Mouse (Mus musculus) liver, embryonic 11.5 days (tissue): Measurements from ENCODE around the gene Myh14. TPM values are rescaled to one million over a fixed set of nuclear protein-coding genes. Genes with fewer than 3 reads are reported as not detected.

Experiments used
- ATAC-seq: fragments of 200-750 bp; cut with Nextera tagmentation; replicated peaks from 2 replicates; pipeline ENCODE4 v1.8.0; 2017; ENCODE audit warnings: moderate number of reproducible peaks, mild to moderate bottlenecking, moderate TSS enrichment, moderate library complexity; ENCODE audit not compliant: low FRiP score
- DNase-seq: peaks from one replicate; pipeline ENCODE4 v3.0.0-alpha.2; 2017; ENCODE audit warnings: low spot score
- H3K27ac ChIP-seq: fragments of 300-500 bp; sonication (generic); 2 replicates; pipeline ENCODE4 v1.5.1; 2014; ENCODE audit warnings: mild to moderate bottlenecking, low read depth, low read length, control low read depth
- H3K27me3 ChIP-seq: fragments of 300-500 bp; sonication (generic); replicated peaks from 2 replicates; pipeline ENCODE4 v1.6.1; 2014; ENCODE audit warnings: low read length, mixed read lengths; ENCODE audit not compliant: control insufficient read depth, insufficient read depth
- H3K36me3 ChIP-seq: fragments of 300-500 bp; sonication (generic); 2 replicates; pipeline ENCODE4 v1.6.1; 2014; ENCODE audit warnings: mild to moderate bottlenecking, low read length, moderate library complexity, mixed read lengths; ENCODE audit not compliant: control insufficient read depth, insufficient read depth
- H3K4me1 ChIP-seq: fragments of 300-500 bp; sonication (generic); replicated peaks from 2 replicates; pipeline ENCODE4 v1.6.1; 2014; ENCODE audit warnings: low read length, mixed read lengths; ENCODE audit not compliant: control insufficient read depth, insufficient read depth
- H3K4me2 ChIP-seq: fragments of 300-500 bp; sonication (generic); 2 replicates; pipeline ENCODE4 v1.6.1; 2014; ENCODE audit warnings: mild to moderate bottlenecking, control low read depth, moderate library complexity
- H3K4me3 ChIP-seq: fragments of 300-500 bp; sonication (generic); 2 replicates; pipeline ENCODE4 v1.5.1; 2014; ENCODE audit warnings: low read depth, low read length, control low read depth
- H3K9ac ChIP-seq: fragments of 300-500 bp; sonication (generic); 2 replicates; pipeline ENCODE4 v1.6.1; 2014; ENCODE audit warnings: low read depth, low read length, control low read depth
- H3K9me3 ChIP-seq: fragments of 300-500 bp; sonication (generic); 2 replicates; pipeline ENCODE4 v1.6.1; 2016; ENCODE audit warnings: low read length, inconsistent platforms, mixed read lengths; ENCODE audit not compliant: control insufficient read depth
- WGBS: fragments of 180-500 bp; shearing (Covaris S2); extraction: QIAGEN DNeasy Blood & Tissue Kit; methylation state at CpG from one replicate; pipeline ENCODE4 v1.1.7; 2014; 5-methylcytosine and 5-hydroxymethylcytosine counted together
- polyA plus RNA-seq: library from polyadenylated mRNA; unstranded; fragments of >200 nt; fragmentation: Nextera tagmentation; extraction: Ambion mirVana; gene quantifications from 2 replicates; pipeline ENCODE4 v1.2.1, GENCODE M21; 2014

The Myh14 gene
- polyA plus RNA-seq, 1 experiment from 2014 or later, result 0.66 TPM

GRCm38 (mm10) chr7:44664731-44665130 is 5.9 kb downstream of the Myh14 start:
- no peak overlapping the region for H3K4me3 ChIP-seq
- H3K9ac ChIP-seq, result no peak overlapping the region

GRCm38 (mm10) chr7:44663546-44663945 is 7.1 kb downstream of the Myh14 start:
- WGBS, result 77% methylated on average over 5 of the region's 5 CpGs
- H3K27me3 ChIP-seq, result peaks cover 6% of the 10 kb centered on the region; the same call in 1 of the 2 replicates
- no peak overlapping the region for H3K4me3 ChIP-seq
- no peak overlapping the region for H3K9ac ChIP-seq
- no peak overlapping the region for H3K27ac ChIP-seq
- ATAC-seq (no peak), DNase-seq (no peak)
- H3K36me3 ChIP-seq, result no peaks in the 10 kb centered on the region
- no peaks in the 10 kb centered on the region for H3K9me3 ChIP-seq
- H3K4me1 ChIP-seq, result no peaks in the 10 kb centered on the region
- H3K4me2 ChIP-seq, result no peak overlapping the region

More at GRCm38 (mm10) chr7:44664731-44665130, 5.9 kb downstream of the Myh14 start:
- no peak overlapping the region for H3K27ac ChIP-seq
- H3K9me3 ChIP-seq, result no peaks in the 10 kb centered on the region
- ATAC-seq (no peak), DNase-seq (no peak)
- H3K27me3 ChIP-seq, result peaks cover 14% of the 10 kb centered on the region
- no peak overlapping the region for H3K4me2 ChIP-seq
- H3K36me3 ChIP-seq, result no peaks in the 10 kb centered on the region
- no peaks in the 10 kb centered on the region for H3K4me1 ChIP-seq
- 31% methylated on average over 11 of the region's 11 CpGs for WGBS

DNA sequence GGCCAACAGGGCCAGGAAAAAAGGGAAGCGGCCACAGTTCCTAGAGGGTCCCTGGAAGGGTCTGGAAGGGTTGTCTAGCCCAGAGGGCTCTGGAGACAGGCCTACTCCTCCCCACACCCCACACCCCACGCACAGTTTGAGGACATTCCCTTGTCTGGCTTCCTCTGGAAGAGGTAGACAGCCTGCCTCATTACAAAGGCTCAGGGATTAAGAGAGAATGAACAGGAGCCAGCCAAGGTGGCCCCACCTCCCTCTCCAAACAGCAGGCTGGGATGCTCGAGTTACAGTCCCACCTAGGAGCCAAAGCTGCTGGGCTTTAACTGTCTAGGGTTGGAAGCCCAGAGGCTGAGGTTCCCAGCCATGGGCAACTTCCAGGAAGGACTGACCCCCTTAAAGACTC is 8.1 kb downstream of the Myh14 start:
- Histone ChIP-seq H3K4me1 (no peaks in the 10 kb centered on the region), H3K27me3 (0 out of 2 replicates have a peak, but pooled peaks cover 3% of the 10 kb centered on the region), H3K4me3 (no peak overlapping the region), H3K9me3 (no peaks in the 10 kb centered on the region), H3K27ac (no peak overlapping the region), H3K4me2 (no peak overlapping the region), H3K36me3 (no peaks in the 10 kb centered on the region), H3K9ac (no peak overlapping the region)
- ATAC-seq (no peak), DNase-seq (no peak)
- 10% methylated on average over 3 of the region's 3 CpGs for WGBS

GRCm38 (mm10) chr7:44662168-44662567 is 8.5 kb downstream of the Myh14 start:
- Histone ChIP-seq H3K36me3 (no peaks in the 10 kb centered on the region), H3K27me3 (0 out of 2 replicates have a peak, but pooled peaks cover 3% of the 10 kb centered on the region), H3K9ac (no peak overlapping the region), H3K27ac (no peak overlapping the region), H3K9me3 (no peaks in the 10 kb centered on the region), H3K4me2 (no peak overlapping the region), H3K4me3 (no peak overlapping the region), H3K4me1 (no peaks in the 10 kb centered on the region)
- 15% methylated on average over 8 of the region's 8 CpGs for WGBS
- DNase-seq (no peak), ATAC-seq (no peak)

DNA sequence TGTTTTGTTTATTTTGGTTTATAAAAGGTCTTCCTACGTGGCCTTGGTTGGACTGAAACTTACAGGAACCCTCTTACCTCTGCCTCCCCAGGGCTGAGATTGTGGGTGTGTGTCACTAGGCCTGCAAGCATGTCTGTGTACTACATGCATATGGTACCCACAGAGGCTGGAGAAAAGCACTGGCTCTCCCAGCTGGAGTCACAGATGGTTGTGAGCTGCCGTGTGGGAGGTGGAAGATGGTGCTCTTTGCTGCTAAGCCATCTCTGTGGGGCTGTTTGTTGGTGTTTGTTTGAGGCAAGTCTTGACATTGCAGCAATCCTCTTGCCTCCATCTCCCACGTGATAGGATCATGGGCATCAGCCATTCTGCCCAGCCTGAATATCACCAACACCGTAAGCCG is 9.4 kb downstream of the Myh14 start:
- H3K4me3 ChIP-seq, result no peak overlapping the region
- no peaks in the 10 kb centered on the region for H3K9me3 ChIP-seq
- no peak overlapping the region for H3K9ac ChIP-seq
- no peaks in the 10 kb centered on the region for H3K4me1 ChIP-seq
- no peak overlapping the region for H3K4me2 ChIP-seq
- ATAC-seq (no peak), DNase-seq (no peak)
- 66% methylated on average over 5 of the region's 5 CpGs for WGBS
- no peak overlapping the region for H3K27ac ChIP-seq
- H3K36me3 ChIP-seq, result no peaks in the 10 kb centered on the region
- 0 out of 2 replicates have a peak, but pooled peaks cover 3% of the 10 kb centered on the region for H3K27me3 ChIP-seq

- no peak for ATAC-seq
- H3K4me2 ChIP-seq, result no peak overlapping the region
- WGBS, result 11% methylated on average over 8 of the region's 8 CpGs
- no peak overlapping the region for H3K4me3 ChIP-seq
- H3K9me3 ChIP-seq, result no peaks in the 10 kb centered on the region
- no peak overlapping the region for H3K27ac ChIP-seq
- H3K9ac ChIP-seq, result no peak overlapping the region
- DNase-seq, result no peak
- 0 out of 2 replicates have a peak, but pooled peaks cover 3% of the 10 kb centered on the region for H3K27me3 ChIP-seq
- no peaks in the 10 kb centered on the region for H3K4me1 ChIP-seq
- no peaks in the 10 kb centered on the region for H3K36me3 ChIP-seq
Measured at GRCm38 (mm10) chr7:44655504-44655903, 15.1 kb downstream of the Myh14 start.

GRCm38 (mm10) chr7:44653773-44654172 is 16.9 kb downstream of the Myh14 start:
- 47% methylated on average over 8 of the region's 8 CpGs for WGBS
- no peak overlapping the region for H3K27ac ChIP-seq
- no peak for ATAC-seq

GRCm38 (mm10) chr7:44651416-44651815 is 19.2 kb downstream of the Myh14 start:
- H3K9me3 ChIP-seq, result no peaks in the 10 kb centered on the region
- ATAC-seq (no peak), DNase-seq (no peak)
- H3K27ac ChIP-seq, result no peak overlapping the region
- H3K4me1 ChIP-seq, result no peaks in the 10 kb centered on the region
- H3K27me3 ChIP-seq, result 0 out of 2 replicates have a peak, but pooled peaks cover 3% of the 10 kb centered on the region
- WGBS, result 61% methylated on average over 7 of the region's 7 CpGs
- H3K36me3 ChIP-seq, result no peaks in the 10 kb centered on the region
- no peak overlapping the region for H3K9ac ChIP-seq
- H3K4me3 ChIP-seq, result no peak overlapping the region
- H3K4me2 ChIP-seq, result no peak overlapping the region

More at GRCm38 (mm10) chr7:44653773-44654172, 16.9 kb downstream of the Myh14 start:
- H3K4me2 ChIP-seq, result no peak overlapping the region
- no peak overlapping the region for H3K4me3 ChIP-seq
- H3K9ac ChIP-seq, result no peak overlapping the region
- H3K9me3 ChIP-seq, result no peaks in the 10 kb centered on the region
- no peaks in the 10 kb centered on the region for H3K36me3 ChIP-seq
- H3K27me3 ChIP-seq, result 0 out of 2 replicates have a peak, but pooled peaks cover 3% of the 10 kb centered on the region
- no peaks in the 10 kb centered on the region for H3K4me1 ChIP-seq
- no peak for DNase-seq

- ATAC-seq, result no peak
- WGBS, result 16% methylated on average over 4 of the region's 4 CpGs
- no peak for DNase-seq
Measured at GRCm38 (mm10) chr7:44649990-44650389, 20.7 kb downstream of the Myh14 start.

More at GRCm38 (mm10) chr7:44649990-44650389, 20.7 kb downstream of the Myh14 start:
- H3K9ac ChIP-seq, result no peak overlapping the region
- no peaks in the 10 kb centered on the region for H3K4me1 ChIP-seq
- H3K9me3 ChIP-seq, result no peaks in the 10 kb centered on the region
- no peak overlapping the region for H3K4me2 ChIP-seq
- H3K27ac ChIP-seq, result no peak overlapping the region
- H3K36me3 ChIP-seq, result no peaks in the 10 kb centered on the region
- H3K27me3 ChIP-seq, result peaks cover 13% of the 10 kb centered on the region
- no peak overlapping the region for H3K4me3 ChIP-seq
